Mouse (Mus musculus): Measurements from ENCODE around the gene Iah1.

- TF ChIP-seq CTCF (IDR thresholded peaks at IDR 0.05; ENCODE audit: control insufficient read depth, insufficient read depth, insufficient replicate concordance, low read depth, low read length): no peak
- TF ChIP-seq POLR2A (IDR thresholded peaks at IDR 0.05; ENCODE audit: control insufficient read depth, low read depth, low read length): no peak
Measured at GRCm38 (mm10) chr12:21324101-21324500, 7.9 kb downstream of the Iah1 start.
